ENCODE assay signal across 9 mouse cellular contexts in genomic region chr19:56565358-56565757, GRCm38 (mm10). TPM values are rescaled to one million over a fixed set of nuclear protein-coding genes. Genes with fewer than 3 reads are reported as not detected.
A peak's percentile ranks its signal among the peaks of the same experiment; 100 is the strongest.
DNase-seq lines count a peak whose midpoint lies in the region; ATAC-seq and TF ChIP-seq lines count a peak whose summit lies in the region.
"Had no signal": no experiment of that assay in that cellular context is flagged by ENCODE, and none has a peak within 500 bp of the region (broad histone marks: within the 10 kb centered on the region; RNA-seq: fewer than 3 reads in every experiment).

No protein-coding gene starts in this region.

- H3K9ac ChIP-seq in intestine, postnatal 0 days (ENCODE audit: low read depth, low read length), result no peak overlapping the region
- no peak overlapping the region for H3K9ac ChIP-seq in intestine, embryonic 15.5 days
- H3K9ac ChIP-seq: liver, embryonic 15.5 days had no signal

- H3K9me3 ChIP-seq in intestine, postnatal 0 days (ENCODE audit: control insufficient read depth), result no peaks in the 10 kb centered on the region
- H3K9me3 ChIP-seq in intestine, embryonic 15.5 days, result no peaks in the 10 kb centered on the region
- H3K9me3 ChIP-seq in midbrain, embryonic 10.5 days (replicated peaks), result no peaks in the 10 kb centered on the region
- H3K9me3 ChIP-seq: liver, embryonic 15.5 days had no signal

- H3K4me3 ChIP-seq in intestine, postnatal 0 days (ENCODE audit: low read depth, low read length), result no peak overlapping the region
- H3K4me3 ChIP-seq in intestine, embryonic 15.5 days (replicated peaks), result no peak overlapping the region
- H3K4me3 ChIP-seq in embryonic fibroblast, embryonic 13.5 days (ENCODE audit: insufficient read depth, low read length), result no peak overlapping the region
- no peak overlapping the region for H3K4me3 ChIP-seq in midbrain, embryonic 10.5 days
- H3K4me3 ChIP-seq: liver, embryonic 15.5 days had no signal

- peaks cover 8% of the 10 kb centered on the region; the same call in 1 of the 2 replicates for H3K36me3 ChIP-seq in intestine, postnatal 0 days (ENCODE audit: control insufficient read depth, insufficient read depth)
- H3K36me3 ChIP-seq in intestine, embryonic 15.5 days, result no peaks in the 10 kb centered on the region
- no peaks in the 10 kb centered on the region; the same call in 1 of the 2 replicates for H3K36me3 ChIP-seq in splenic B cell, adult 2 months (ENCODE audit: control insufficient read depth, insufficient read depth, low read length, poor library complexity, severe bottlenecking)
- H3K36me3 ChIP-seq in midbrain, embryonic 10.5 days, result peaks cover 19% of the 10 kb centered on the region

- H3K27me3 ChIP-seq in intestine, postnatal 0 days (replicated peaks; ENCODE audit: control insufficient read depth, insufficient read depth, low read length), result no peaks in the 10 kb centered on the region
- H3K27me3 ChIP-seq in intestine, embryonic 15.5 days (replicated peaks), result no peaks in the 10 kb centered on the region
- no peaks in the 10 kb centered on the region for H3K27me3 ChIP-seq in splenic B cell, adult 2 months (ENCODE audit: control insufficient read depth, insufficient read depth, low read length, poor library complexity, severe bottlenecking)
- no peaks in the 10 kb centered on the region for H3K27me3 ChIP-seq in midbrain, embryonic 10.5 days (ENCODE audit: low read depth, poor library complexity, severe bottlenecking)
- H3K27me3 ChIP-seq: liver, embryonic 15.5 days had no signal

- TF ChIP-seq POLR2A in embryonic fibroblast, embryonic 13.5 days (IDR thresholded peaks at IDR 0.05; ENCODE audit: low read depth, low read length), result no peak

- DNase-seq in thymus, postnatal 0 days (ENCODE audit: low spot score), result peak; percentile 7
- no peak for DNase-seq in thymus, postnatal 10 days (ENCODE audit: low spot score in 2 of 2)
- DNase-seq in splenic B cell, adult 2 months (ENCODE audit: low read depth, low spot score), result peak; percentile 15
- no peak for DNase-seq in layer of hippocampus, postnatal 36 days
- no peak for DNase-seq in midbrain, embryonic 10.5 days (ENCODE audit: low spot score)

- no peak overlapping the region for H3K4me2 ChIP-seq in intestine, postnatal 0 days (replicated peaks; ENCODE audit: low read depth)
- no peak overlapping the region for H3K4me2 ChIP-seq in intestine, embryonic 15.5 days (replicated peaks)
- H3K4me2 ChIP-seq: liver, embryonic 15.5 days had no signal

- WGBS in intestine, postnatal 0 days, result 61% methylated on average over 6 of the region's 6 CpGs
- WGBS in intestine, embryonic 15.5 days, result 63% methylated on average over 6 of the region's 6 CpGs
- WGBS in midbrain, embryonic 10.5 days, result 80% methylated on average over 6 of the region's 6 CpGs

- H3K27ac ChIP-seq in intestine, postnatal 0 days (ENCODE audit: low read depth, low read length), result no peak overlapping the region
- H3K27ac ChIP-seq in intestine, embryonic 15.5 days, result no peak overlapping the region
- H3K27ac ChIP-seq in embryonic fibroblast, embryonic 13.5 days (ENCODE audit: insufficient read depth, low read length), result no peak overlapping the region
- no peak overlapping the region for H3K27ac ChIP-seq in midbrain, embryonic 10.5 days (replicated peaks)
- H3K27ac ChIP-seq: liver, embryonic 15.5 days had no signal

- no peak for ATAC-seq in intestine, postnatal 0 days
- ATAC-seq in intestine, embryonic 15.5 days, result no peak

- no peaks in the 10 kb centered on the region for H3K4me1 ChIP-seq in intestine, postnatal 0 days (replicated peaks; ENCODE audit: control insufficient read depth, insufficient read depth, low read length)
- H3K4me1 ChIP-seq in intestine, embryonic 15.5 days (replicated peaks), result 0 out of 2 replicates have a peak, but pooled peaks cover 6% of the 10 kb centered on the region
- H3K4me1 ChIP-seq in embryonic fibroblast, embryonic 13.5 days (ENCODE audit: control insufficient read depth, insufficient read depth, low read length), result no peaks in the 10 kb centered on the region
- H3K4me1 ChIP-seq in midbrain, embryonic 10.5 days, result peaks cover 3% of the 10 kb centered on the region; the same call in 1 of the 2 replicates

- peak; percentile 69 for TF ChIP-seq CTCF in intestine, postnatal 0 days (IDR thresholded peaks at IDR 0.05; ENCODE audit: low read depth)
- TF ChIP-seq CTCF in embryonic fibroblast, embryonic 13.5 days (IDR thresholded peaks at IDR 0.05; ENCODE audit: borderline replicate concordance, insufficient read depth, low read length), result peak; percentile 49; the same call in 1 of the 2 replicates

RNA-seq across cellular contexts. Expression of gene Nhlrc2, which starts 17.3 kb away (rescaled TPM):
- 8.3 and 8.8 TPM in 2 replicates for polyA plus RNA-seq in intestine, postnatal 0 days (2015; fragmentation: Nextera tagmentation; extraction: Ambion mirVana)
- polyA plus RNA-seq in intestine, embryonic 15.5 days (2015; fragmentation: Nextera tagmentation; extraction: Ambion mirVana), result 14.1 and 15.9 TPM in 2 replicates
- polyA plus RNA-seq in thymus, postnatal 0 days (2015; fragmentation: Nextera tagmentation; extraction: Ambion mirVana), result 12.6 and 13.2 TPM in 2 replicates
- polyA plus RNA-seq in embryonic fibroblast, embryonic 13.5 days (2011; ENCODE audit: insufficient read length, low read depth, missing spikeins), result 19.3 and 20.2 TPM in 2 replicates
- 10 to 100 TPM; 11.5 to 13.4 TPM for total RNA-seq in layer of hippocampus, postnatal 36 days (2021)
- 13.5 and 14.4 TPM in 2 replicates for polyA plus RNA-seq in midbrain, embryonic 10.5 days (2016; fragmentation: Nextera tagmentation; extraction: Ambion mirVana)

RNA-seq across cellular contexts. Expression of gene Dclre1a, which starts 17.3 kb away (rescaled TPM):
- polyA plus RNA-seq in intestine, postnatal 0 days (2015; fragmentation: Nextera tagmentation; extraction: Ambion mirVana), result 11.5 and 13.8 TPM in 2 replicates
- polyA plus RNA-seq in intestine, embryonic 15.5 days (2015; fragmentation: Nextera tagmentation; extraction: Ambion mirVana), result 22.4 and 25.1 TPM in 2 replicates
- polyA plus RNA-seq in thymus, postnatal 0 days (2015; fragmentation: Nextera tagmentation; extraction: Ambion mirVana), result 8.0 and 8.3 TPM in 2 replicates
- 16.8 and 22.3 TPM in 2 replicates for polyA plus RNA-seq in embryonic fibroblast, embryonic 13.5 days (2011; ENCODE audit: insufficient read length, low read depth, missing spikeins)
- total RNA-seq in layer of hippocampus, postnatal 36 days (2021), result 1 to 10 TPM; 6.1 to 6.4 TPM
- polyA plus RNA-seq in midbrain, embryonic 10.5 days (2016; fragmentation: Nextera tagmentation; extraction: Ambion mirVana), result 16.5 and 17.8 TPM in 2 replicates

Comparison
In these comparisons a context has a peak if more than half of its experiments do, and no peak if none do; other contexts are left out.
1. DNase-seq: peak in thymus, postnatal 0 days (single experiment) and splenic B cell, adult 2 months (single experiment); none in thymus, postnatal 10 days (0 of 2), layer of hippocampus, postnatal 36 days (0 of 2) and midbrain, embryonic 10.5 days (single experiment).